Mouse (Mus musculus): ENCODE results near the gene Astn2. TPM values are rescaled to one million over a fixed set of nuclear protein-coding genes. Genes with fewer than 3 reads are reported as not detected.

The Astn2 gene
- polyA plus RNA-seq, 1 experiment from 2014 or later: 0.06 TPM

- Histone ChIP-seq H3K9me3 (replicated peaks) (no peaks in the 10 kb centered on the region), H3K9ac (no peak overlapping the region), H3K4me2 (no peak overlapping the region), H3K27me3 (no peaks in the 10 kb centered on the region), H3K4me1 (replicated peaks) (no peaks in the 10 kb centered on the region), H3K36me3 (no peaks in the 10 kb centered on the region), H3K27ac (no peak overlapping the region), H3K4me3 (replicated peaks) (no peak overlapping the region)
- no peak for DNase-seq
- 46% methylated on average over 5 of the region's 5 CpGs for WGBS (ENCODE audit: insufficient replicate concordance)
- ATAC-seq (ENCODE audit: low read depth): no peak
Observed at GRCm38 (mm10) chr4:65594601-65595369, 809.6 kb downstream of the Astn2 start.

GRCm38 (mm10) chr4:65589780-65590179 lies 814.6 kb downstream of the Astn2 start:
- Histone ChIP-seq H3K27me3 (no peaks in the 10 kb centered on the region), H3K4me2 (no peak overlapping the region), H3K9ac (no peak overlapping the region), H3K27ac (no peak overlapping the region), H3K36me3 (no peaks in the 10 kb centered on the region), H3K4me3 (replicated peaks) (no peak overlapping the region), H3K4me1 (replicated peaks) (no peaks in the 10 kb centered on the region), H3K9me3 (replicated peaks) (no peaks in the 10 kb centered on the region)
- no peak for ATAC-seq (ENCODE audit: low read depth)
- DNase-seq: no peak

DNA sequence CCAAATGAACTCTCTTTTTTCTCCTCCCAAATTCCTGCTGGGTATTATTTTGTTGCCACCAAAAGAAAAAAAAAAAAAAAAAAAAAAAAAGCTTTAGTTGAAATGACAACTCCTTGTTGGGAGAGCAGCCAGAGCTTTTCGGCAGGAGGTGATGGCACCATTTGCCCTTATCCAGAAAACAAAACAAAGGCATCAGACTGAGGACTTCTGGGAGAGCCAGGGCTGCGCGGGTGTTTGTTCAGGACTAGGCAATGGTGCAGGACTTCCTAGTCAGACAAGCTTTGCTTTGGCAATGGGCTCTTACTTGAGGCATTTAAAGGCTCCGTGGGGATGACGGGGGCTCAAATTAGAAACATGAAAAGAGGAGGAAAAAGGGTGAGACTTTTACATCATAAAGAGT lies 817.5 kb downstream of the Astn2 start:
- Histone ChIP-seq H3K27ac (no peak overlapping the region), H3K9me3 (replicated peaks) (no peaks in the 10 kb centered on the region), H3K4me2 (no peak overlapping the region), H3K4me1 (replicated peaks) (no peaks in the 10 kb centered on the region), H3K4me3 (replicated peaks) (no peak overlapping the region), H3K9ac (no peak overlapping the region), H3K27me3 (no peaks in the 10 kb centered on the region), H3K36me3 (no peaks in the 10 kb centered on the region)
- 53% methylated on average over 5 of the region's 5 CpGs for WGBS (ENCODE audit: insufficient replicate concordance)
- no peak for ATAC-seq (ENCODE audit: low read depth)
- no peak for DNase-seq

DNA sequence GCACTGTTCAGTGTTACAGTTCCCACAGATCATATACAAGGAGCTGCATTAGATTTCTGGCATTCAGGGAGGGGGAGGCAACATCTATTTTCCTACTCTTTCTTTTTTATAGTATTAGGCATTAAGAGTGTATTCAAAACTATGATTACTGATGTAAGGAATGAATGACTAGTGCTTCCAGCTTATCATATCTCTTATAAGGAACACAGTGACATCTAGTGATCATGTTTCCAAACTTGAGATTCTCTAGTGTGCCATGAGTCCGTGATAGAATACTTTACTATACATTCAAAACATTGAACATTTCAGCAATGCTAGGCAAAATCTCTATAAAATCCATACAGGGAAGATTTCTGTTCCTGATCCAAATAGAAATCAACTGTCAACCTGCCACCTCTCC lies 824.2 kb downstream of the Astn2 start:
- DNase-seq (no peak), ATAC-seq (ENCODE audit: low read depth) (no peak)
- no peaks in the 10 kb centered on the region for H3K4me1 ChIP-seq (replicated peaks)
- no peaks in the 10 kb centered on the region for H3K36me3 ChIP-seq
- no peak overlapping the region for H3K9ac ChIP-seq
- 27% methylated on average over 1 of the region's 1 CpGs for WGBS (ENCODE audit: insufficient replicate concordance)
- H3K27ac ChIP-seq: no peak overlapping the region
- no peak overlapping the region for H3K4me3 ChIP-seq (replicated peaks)
- no peak overlapping the region for H3K4me2 ChIP-seq
- H3K9me3 ChIP-seq (replicated peaks): no peaks in the 10 kb centered on the region
- no peaks in the 10 kb centered on the region for H3K27me3 ChIP-seq

GRCm38 (mm10) chr4:65565493-65565892 lies 838.9 kb downstream of the Astn2 start:
- ATAC-seq (ENCODE audit: low read depth): no peak
- WGBS (ENCODE audit: insufficient replicate concordance): 57% methylated on average over 4 of the region's 4 CpGs

GRCm38 (mm10) chr4:65548561-65548960 lies 855.9 kb downstream of the Astn2 start:
- Histone ChIP-seq H3K4me1 (replicated peaks) (no peaks in the 10 kb centered on the region), H3K27ac (no peak overlapping the region)
- no peak for DNase-seq

More at GRCm38 (mm10) chr4:65565493-65565892, 838.9 kb downstream of the Astn2 start:
- Histone ChIP-seq H3K9ac (no peak overlapping the region), H3K4me3 (replicated peaks) (no peak overlapping the region), H3K9me3 (replicated peaks) (no peaks in the 10 kb centered on the region), H3K27ac (no peak overlapping the region), H3K36me3 (no peaks in the 10 kb centered on the region), H3K4me1 (replicated peaks) (no peaks in the 10 kb centered on the region), H3K4me2 (no peak overlapping the region), H3K27me3 (no peaks in the 10 kb centered on the region)
- no peak for DNase-seq

DNA sequence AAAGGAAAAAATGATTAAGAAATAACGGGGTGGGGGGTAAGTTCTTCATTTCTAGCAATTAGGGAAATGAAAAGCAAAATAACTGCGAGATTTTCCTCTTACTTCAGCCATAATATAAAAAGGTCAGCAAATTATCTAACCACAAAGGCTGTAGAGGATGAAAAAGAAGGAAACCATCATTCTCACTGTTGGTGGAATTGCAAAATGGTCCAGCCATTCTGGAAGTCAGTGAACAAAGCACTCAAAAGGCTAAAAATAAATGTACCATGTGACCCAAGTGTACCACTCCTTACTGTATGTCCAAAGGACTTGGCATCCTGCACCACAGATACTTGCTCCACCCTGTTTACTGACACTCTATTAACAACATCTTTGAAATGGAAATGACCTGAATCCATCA lies 858.8 kb downstream of the Astn2 start:
- Histone ChIP-seq H3K27me3 (no peaks in the 10 kb centered on the region), H3K27ac (no peak overlapping the region), H3K4me2 (no peak overlapping the region), H3K36me3 (no peaks in the 10 kb centered on the region), H3K9ac (no peak overlapping the region), H3K4me1 (replicated peaks) (no peaks in the 10 kb centered on the region), H3K9me3 (replicated peaks) (no peaks in the 10 kb centered on the region), H3K4me3 (replicated peaks) (no peak overlapping the region)
- DNase-seq: no peak
- WGBS (ENCODE audit: insufficient replicate concordance): 48% methylated on average over 2 of the region's 2 CpGs
- no peak for ATAC-seq (ENCODE audit: low read depth)

More at GRCm38 (mm10) chr4:65548561-65548960, 855.9 kb downstream of the Astn2 start:
- Histone ChIP-seq H3K4me3 (replicated peaks) (no peak overlapping the region), H3K9me3 (replicated peaks) (no peaks in the 10 kb centered on the region), H3K36me3 (no peaks in the 10 kb centered on the region), H3K9ac (no peak overlapping the region), H3K27me3 (no peaks in the 10 kb centered on the region), H3K4me2 (no peak overlapping the region)
- WGBS (ENCODE audit: insufficient replicate concordance): 55% methylated on average over 6 of the region's 6 CpGs
- no peak for ATAC-seq (ENCODE audit: low read depth)

GRCm38 (mm10) chr4:65532071-65532736 lies 872.2 kb downstream of the Astn2 start:
- H3K27ac ChIP-seq: no peak overlapping the region
- ATAC-seq (ENCODE audit: low read depth): no peak

DNA sequence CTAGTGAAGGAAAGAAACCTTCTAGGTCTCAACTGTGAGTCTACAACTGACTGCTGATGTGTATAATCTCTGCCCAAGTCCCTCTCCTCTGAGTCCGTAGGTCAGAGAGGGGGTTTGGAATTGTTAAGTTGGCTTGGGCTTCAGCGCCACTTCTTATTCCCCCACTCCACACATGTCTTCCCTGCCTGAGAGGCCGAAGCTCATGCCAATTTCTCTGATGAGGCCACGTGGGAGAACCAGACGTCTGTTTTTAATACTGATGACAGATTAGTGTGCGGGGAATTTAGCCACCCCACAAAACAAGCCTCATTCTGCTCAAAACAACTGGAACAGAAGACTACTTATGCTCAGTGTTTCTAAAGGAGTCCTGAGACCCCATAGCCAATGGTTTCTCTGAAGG lies 872.8 kb downstream of the Astn2 start:
- DNase-seq: no peak
- 63% methylated on average over 6 of the region's 6 CpGs for WGBS (ENCODE audit: insufficient replicate concordance)
- Histone ChIP-seq H3K27me3 (no peaks in the 10 kb centered on the region), H3K4me1 (replicated peaks) (no peaks in the 10 kb centered on the region), H3K4me2 (no peak overlapping the region), H3K27ac (no peak overlapping the region), H3K9me3 (replicated peaks) (no peaks in the 10 kb centered on the region), H3K9ac (no peak overlapping the region), H3K36me3 (no peaks in the 10 kb centered on the region), H3K4me3 (replicated peaks) (no peak overlapping the region)
- ATAC-seq (ENCODE audit: low read depth): no peak

More at GRCm38 (mm10) chr4:65532071-65532736, 872.2 kb downstream of the Astn2 start:
- Histone ChIP-seq H3K4me1 (replicated peaks) (no peaks in the 10 kb centered on the region), H3K4me3 (replicated peaks) (no peak overlapping the region), H3K27me3 (no peaks in the 10 kb centered on the region), H3K36me3 (no peaks in the 10 kb centered on the region), H3K4me2 (no peak overlapping the region), H3K9me3 (replicated peaks) (no peaks in the 10 kb centered on the region), H3K9ac (no peak overlapping the region)
- no peak for DNase-seq
- WGBS (ENCODE audit: insufficient replicate concordance): 64% methylated on average over 2 of the region's 2 CpGs

GRCm38 (mm10) chr4:65530901-65531300 lies 873.5 kb downstream of the Astn2 start:
- ATAC-seq (ENCODE audit: low read depth): no peak
- Histone ChIP-seq H3K4me1 (replicated peaks) (no peaks in the 10 kb centered on the region), H3K36me3 (no peaks in the 10 kb centered on the region), H3K27ac (no peak overlapping the region), H3K4me2 (no peak overlapping the region), H3K4me3 (replicated peaks) (no peak overlapping the region), H3K9ac (no peak overlapping the region), H3K9me3 (replicated peaks) (no peaks in the 10 kb centered on the region), H3K27me3 (no peaks in the 10 kb centered on the region)
- 71% methylated on average over 2 of the region's 2 CpGs for WGBS (ENCODE audit: insufficient replicate concordance)
- DNase-seq: no peak

DNA sequence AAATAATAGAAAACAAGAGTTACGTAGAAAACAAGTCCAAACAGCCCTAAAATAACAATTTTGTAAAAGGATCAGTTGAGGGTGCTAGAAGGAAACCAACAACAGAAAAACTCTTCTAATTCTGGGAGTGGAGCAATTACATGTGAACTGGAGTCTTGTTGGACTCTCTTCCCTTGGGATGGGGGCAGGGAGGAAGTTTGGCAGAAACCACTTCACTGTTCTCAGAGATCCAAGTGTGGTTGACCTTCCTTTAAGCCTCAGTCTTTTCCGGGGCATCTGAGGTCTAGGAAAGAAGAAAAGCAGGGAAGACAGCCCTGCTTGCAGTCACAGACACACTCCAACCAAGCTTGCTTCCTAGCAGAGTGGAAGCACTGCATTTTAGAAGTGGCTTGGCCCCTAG lies 896.3 kb downstream of the Astn2 start:
- H3K27me3 ChIP-seq: no peaks in the 10 kb centered on the region
- ATAC-seq (ENCODE audit: low read depth) (no peak), DNase-seq (no peak)
- 45% methylated on average over 2 of the region's 2 CpGs for WGBS (ENCODE audit: insufficient replicate concordance)
- H3K27ac ChIP-seq: no peak overlapping the region
- H3K4me2 ChIP-seq: no peak overlapping the region
- no peaks in the 10 kb centered on the region for H3K9me3 ChIP-seq (replicated peaks)
- H3K4me3 ChIP-seq (replicated peaks): no peak overlapping the region
- no peak overlapping the region for H3K9ac ChIP-seq
- H3K4me1 ChIP-seq (replicated peaks): no peaks in the 10 kb centered on the region
- H3K36me3 ChIP-seq: no peaks in the 10 kb centered on the region

- Histone ChIP-seq H3K9ac (no peak overlapping the region), H3K4me2 (no peak overlapping the region), H3K27me3 (no peaks in the 10 kb centered on the region), H3K4me3 (replicated peaks) (no peak overlapping the region), H3K27ac (no peak overlapping the region), H3K4me1 (replicated peaks) (no peaks in the 10 kb centered on the region), H3K9me3 (replicated peaks) (no peaks in the 10 kb centered on the region), H3K36me3 (no peaks in the 10 kb centered on the region)
- DNase-seq (no peak), ATAC-seq (ENCODE audit: low read depth) (no peak)
Observed at GRCm38 (mm10) chr4:65506870-65507269, 897.5 kb downstream of the Astn2 start.
